Mouse (Mus musculus): ENCODE results near the gene Zdhhc5.
"Not testable (repeated sequence)": the region's sequence is repeated elsewhere in the genome, so short reads cannot be mapped to it uniquely, and the experiment has no call there.

Zdhhc5 gene

GRCm38 (mm10) chr2:84695007-84695695, 19.8 kb downstream of the Zdhhc5 start:
- DNase-seq (ENCODE audit: low spot score): no peak

- no peak for DNase-seq (ENCODE audit: low spot score)
Observed at GRCm38 (mm10) chr2:84690050-84690449, 24.9 kb downstream of the Zdhhc5 start.

- DNase-seq (ENCODE audit: low spot score): no peak
Observed at GRCm38 (mm10) chr2:84688080-84688844, 26.7 kb downstream of the Zdhhc5 start.

- no peak for DNase-seq (ENCODE audit: low spot score)
Observed at GRCm38 (mm10) chr2:84682605-84683183, 32.3 kb downstream of the Zdhhc5 start.

- peak; percentile 68 for DNase-seq (ENCODE audit: low spot score)
Observed at GRCm38 (mm10) chr2:84679016-84679415, 36.0 kb downstream of the Zdhhc5 start, which contains the start of gene Tmx2. Gene Tmx2 (minus strand): TSS chr2:84679140.

GRCm38 (mm10) chr2:84677968-84678880, 36.8 kb downstream of the Zdhhc5 start, which contains the start of the genes Gm28635 and Med19:
Gene Gm28635 (minus strand): TSS chr2:84678041.
Gene Med19 (plus strand): TSS chr2:84678402.
- peak; percentile 85 for DNase-seq (ENCODE audit: low spot score)

- DNase-seq (ENCODE audit: low spot score): no peak
Observed at GRCm38 (mm10) chr2:84677270-84677967, 37.6 kb downstream of the Zdhhc5 start.

GRCm38 (mm10) chr2:84671535-84671934, 43.4 kb downstream of the Zdhhc5 start:
- not testable (repeated sequence) for DNase-seq (ENCODE audit: low spot score)

- DNase-seq (ENCODE audit: low spot score): peak; percentile 88
Observed at GRCm38 (mm10) chr2:84670569-84670933, 44.4 kb downstream of the Zdhhc5 start, which contains the start of gene Selenoh. Gene Selenoh (minus strand): TSS chr2:84670770.

GRCm38 (mm10) chr2:84669828-84670568, 45.0 kb downstream of the Zdhhc5 start:
- DNase-seq (ENCODE audit: low spot score): no peak

- DNase-seq (ENCODE audit: low spot score): no peak
Observed at GRCm38 (mm10) chr2:84666081-84666480, 48.9 kb downstream of the Zdhhc5 start.

GRCm38 (mm10) chr2:84662866-84663265, 52.1 kb downstream of the Zdhhc5 start:
- DNase-seq (ENCODE audit: low spot score): peak; percentile 72

- DNase-seq (ENCODE audit: low spot score): no peak
Observed at GRCm38 (mm10) chr2:84660253-84660652, 54.7 kb downstream of the Zdhhc5 start.

GRCm38 (mm10) chr2:84658806-84659205, 56.2 kb downstream of the Zdhhc5 start, which contains the start of gene Btbd18:
Gene Btbd18 (plus strand): TSS chr2:84659079.
- DNase-seq (ENCODE audit: low spot score): peak; percentile 57

- no peak for DNase-seq (ENCODE audit: low spot score)
Observed at GRCm38 (mm10) chr2:84655864-84656263, 59.1 kb downstream of the Zdhhc5 start.

- no peak for DNase-seq (ENCODE audit: low spot score)
Observed at GRCm38 (mm10) chr2:84653354-84653753, 61.6 kb downstream of the Zdhhc5 start.

GRCm38 (mm10) chr2:84650464-84651195, 64.3 kb downstream of the Zdhhc5 start, which contains the start of gene Ctnnd1:
Gene Ctnnd1 (minus strand): TSS chr2:84650765.
- peak; percentile 80 for DNase-seq (ENCODE audit: low spot score)

- DNase-seq (ENCODE audit: low spot score): no peak
Observed at GRCm38 (mm10) chr2:84649674-84650073, 65.3 kb downstream of the Zdhhc5 start.

GRCm38 (mm10) chr2:84648369-84648768, 66.6 kb downstream of the Zdhhc5 start:
- no peak for DNase-seq (ENCODE audit: low spot score)
